Mouse (Mus musculus): Measurements from ENCODE around the gene Grifin. TPM values are rescaled to one million over a fixed set of nuclear protein-coding genes. Genes with fewer than 3 reads are reported as not detected.

Grifin gene
- polyA plus RNA-seq, 1 experiment from 2014 or later, result 0.27 TPM

- Histone ChIP-seq H3K27ac (ENCODE audit: low read length) (peak within 1 kb of the TSS; percentile 87), H3K4me1 (ENCODE audit: insufficient read depth, low read length) (peaks cover 72% of the 10 kb centered on the region), H3K27me3 (ENCODE audit: insufficient read depth, low read length) (no peaks in the 10 kb centered on the region)
These were observed 42.3 kb upstream of the Grifin start, which contains the start of gene Lfng for GRCm38 (mm10) chr5:140607001-140607835. Lfng (plus strand) TSS chr5:140607320.

GRCm38 (mm10) chr5:140606386-140606785, 41.5 kb upstream of the Grifin start:
- peak overlapping the region; percentile 48; the same call in 1 of the 2 replicates for H3K9ac ChIP-seq (replicated peaks; ENCODE audit: low read length)
- ATAC-seq (ENCODE audit: low FRiP score, low TSS enrichment), result peak; percentile 2; the same call in 1 of the 2 replicates

More at GRCm38 (mm10) chr5:140607001-140607835, 42.3 kb upstream of the Grifin start, which contains the start of gene Lfng:
- H3K4me2 ChIP-seq (replicated peaks; ENCODE audit: low read depth, low read length), result peak within 1 kb of the TSS; percentile 84
- H3K36me3 ChIP-seq (ENCODE audit: insufficient read depth, low read length), result 0 out of 2 replicates have a peak, but pooled peaks cover 2% of the 10 kb centered on the region
- H3K9me3 ChIP-seq (ENCODE audit: low read length), result no peaks in the 10 kb centered on the region
- under 1% methylated on average over 79 of the region's 91 CpGs for WGBS
- H3K9ac ChIP-seq (replicated peaks; ENCODE audit: low read length), result peak within 1 kb of the TSS; percentile 86
- peak within 1 kb of the TSS; percentile 75 for H3K4me3 ChIP-seq (ENCODE audit: low read length)
- ATAC-seq (ENCODE audit: low FRiP score, low TSS enrichment), result peak; percentile 76

DNA sequence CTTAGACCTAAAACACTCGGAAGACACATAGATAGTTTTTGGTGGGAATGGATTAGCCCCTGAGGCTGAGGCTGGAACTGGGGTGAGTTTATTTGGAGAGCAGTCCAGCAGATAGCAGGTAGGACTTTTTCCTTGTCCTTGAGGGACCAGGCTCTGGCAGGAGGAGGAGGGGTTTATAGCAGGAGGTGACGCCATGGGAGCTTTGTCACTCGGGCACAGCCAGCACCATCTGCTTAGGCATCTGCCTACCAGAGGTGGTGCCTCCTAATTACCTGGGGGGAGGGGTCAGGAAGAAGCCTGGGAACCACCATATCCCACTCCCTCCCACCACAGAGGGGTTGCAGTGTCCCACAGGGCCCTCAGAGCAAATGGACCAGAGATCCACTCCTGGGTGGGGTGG, 40.4 kb upstream of the Grifin start:
- no peaks in the 10 kb centered on the region for H3K9me3 ChIP-seq (ENCODE audit: low read length)
- 28% methylated on average over 3 of the region's 3 CpGs for WGBS
- H3K36me3 ChIP-seq (ENCODE audit: insufficient read depth, low read length), result no peaks in the 10 kb centered on the region
- H3K4me1 ChIP-seq (ENCODE audit: insufficient read depth, low read length), result peaks cover 70% of the 10 kb centered on the region
- no peak overlapping the region for H3K4me3 ChIP-seq (ENCODE audit: low read length)
- H3K27me3 ChIP-seq (ENCODE audit: insufficient read depth, low read length), result no peaks in the 10 kb centered on the region
- peak overlapping the region; percentile 22; the same call in 1 of the 2 replicates for H3K27ac ChIP-seq (ENCODE audit: low read length)
- no peak overlapping the region for H3K4me2 ChIP-seq (replicated peaks; ENCODE audit: low read depth, low read length)
- 0 out of 2 replicates have a peak, but pooled peaks have one; percentile 1 for ATAC-seq (ENCODE audit: low FRiP score, low TSS enrichment)
- no peak overlapping the region for H3K9ac ChIP-seq (replicated peaks; ENCODE audit: low read length)

More at GRCm38 (mm10) chr5:140606386-140606785, 41.5 kb upstream of the Grifin start:
- under 1% methylated on average over 23 of the region's 23 CpGs for WGBS
- H3K27me3 ChIP-seq (ENCODE audit: insufficient read depth, low read length), result no peaks in the 10 kb centered on the region
- H3K4me1 ChIP-seq (ENCODE audit: insufficient read depth, low read length), result peaks cover 72% of the 10 kb centered on the region
- peak overlapping the region; percentile 75 for H3K27ac ChIP-seq (ENCODE audit: low read length)
- H3K36me3 ChIP-seq (ENCODE audit: insufficient read depth, low read length), result no peaks in the 10 kb centered on the region
- no peaks in the 10 kb centered on the region for H3K9me3 ChIP-seq (ENCODE audit: low read length)
- peak overlapping the region; percentile 75 for H3K4me3 ChIP-seq (ENCODE audit: low read length)
- peak overlapping the region; percentile 84 for H3K4me2 ChIP-seq (replicated peaks; ENCODE audit: low read depth, low read length)

GRCm38 (mm10) chr5:140604386-140604785, 39.5 kb upstream of the Grifin start:
- H3K4me3 ChIP-seq (ENCODE audit: low read length), result no peak overlapping the region
- no peak for ATAC-seq (ENCODE audit: low FRiP score, low TSS enrichment)
- peaks cover 67% of the 10 kb centered on the region for H3K4me1 ChIP-seq (ENCODE audit: insufficient read depth, low read length)
- no peaks in the 10 kb centered on the region for H3K9me3 ChIP-seq (ENCODE audit: low read length)
- no peaks in the 10 kb centered on the region for H3K36me3 ChIP-seq (ENCODE audit: insufficient read depth, low read length)
- no peaks in the 10 kb centered on the region for H3K27me3 ChIP-seq (ENCODE audit: insufficient read depth, low read length)
- H3K9ac ChIP-seq (replicated peaks; ENCODE audit: low read length), result no peak overlapping the region
- no peak overlapping the region for H3K4me2 ChIP-seq (replicated peaks; ENCODE audit: low read depth, low read length)
- no peak overlapping the region for H3K27ac ChIP-seq (ENCODE audit: low read length)
- WGBS, result 35% methylated on average over 8 of the region's 8 CpGs

- WGBS, result 30% methylated on average over 2 of the region's 2 CpGs
- H3K4me1 ChIP-seq (ENCODE audit: insufficient read depth, low read length), result peaks cover 55% of the 10 kb centered on the region
- no peak overlapping the region for H3K9ac ChIP-seq (replicated peaks; ENCODE audit: low read length)
- H3K27me3 ChIP-seq (ENCODE audit: insufficient read depth, low read length), result no peaks in the 10 kb centered on the region
- H3K36me3 ChIP-seq (ENCODE audit: insufficient read depth, low read length), result no peaks in the 10 kb centered on the region
- H3K4me2 ChIP-seq (replicated peaks; ENCODE audit: low read depth, low read length), result no peak overlapping the region
- ATAC-seq (ENCODE audit: low FRiP score, low TSS enrichment), result peak; percentile 13; the same call in 1 of the 2 replicates
- H3K27ac ChIP-seq (ENCODE audit: low read length), result peak overlapping the region; percentile 61
- no peaks in the 10 kb centered on the region for H3K9me3 ChIP-seq (ENCODE audit: low read length)
- H3K4me3 ChIP-seq (ENCODE audit: low read length), result no peak overlapping the region
These were observed 37.7 kb upstream of the Grifin start for GRCm38 (mm10) chr5:140602540-140602939.

DNA sequence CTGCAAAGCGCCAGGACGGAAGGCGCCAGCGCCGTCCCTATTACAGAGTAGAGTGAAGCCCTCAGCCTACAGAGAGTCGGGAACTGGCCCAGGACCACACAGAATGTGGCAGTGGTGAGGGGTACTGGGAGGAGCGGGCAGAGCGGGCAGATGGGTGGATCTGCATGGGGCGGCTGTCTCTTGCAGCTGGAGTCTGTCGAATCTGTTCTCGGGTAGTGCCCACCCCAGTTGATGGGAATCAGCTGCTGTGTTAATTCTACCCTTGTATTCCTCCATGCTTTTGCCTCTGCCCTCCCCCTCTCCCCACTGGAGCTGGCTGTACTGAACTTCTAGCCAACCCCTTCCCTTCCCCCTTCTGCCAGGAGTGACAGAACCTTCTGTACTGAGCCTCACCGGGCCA, 36.8 kb upstream of the Grifin start:
- no peak overlapping the region for H3K4me2 ChIP-seq (replicated peaks; ENCODE audit: low read depth, low read length)
- peak overlapping the region; percentile 61 for H3K27ac ChIP-seq (ENCODE audit: low read length)
- no peaks in the 10 kb centered on the region for H3K27me3 ChIP-seq (ENCODE audit: insufficient read depth, low read length)
- 50% methylated on average over 12 of the region's 12 CpGs for WGBS
- no peak for ATAC-seq (ENCODE audit: low FRiP score, low TSS enrichment)
- H3K36me3 ChIP-seq (ENCODE audit: insufficient read depth, low read length), result no peaks in the 10 kb centered on the region
- no peaks in the 10 kb centered on the region for H3K9me3 ChIP-seq (ENCODE audit: low read length)
- peaks cover 59% of the 10 kb centered on the region for H3K4me1 ChIP-seq (ENCODE audit: insufficient read depth, low read length)
- H3K9ac ChIP-seq (replicated peaks; ENCODE audit: low read length), result no peak overlapping the region
- H3K4me3 ChIP-seq (ENCODE audit: low read length), result no peak overlapping the region

DNA sequence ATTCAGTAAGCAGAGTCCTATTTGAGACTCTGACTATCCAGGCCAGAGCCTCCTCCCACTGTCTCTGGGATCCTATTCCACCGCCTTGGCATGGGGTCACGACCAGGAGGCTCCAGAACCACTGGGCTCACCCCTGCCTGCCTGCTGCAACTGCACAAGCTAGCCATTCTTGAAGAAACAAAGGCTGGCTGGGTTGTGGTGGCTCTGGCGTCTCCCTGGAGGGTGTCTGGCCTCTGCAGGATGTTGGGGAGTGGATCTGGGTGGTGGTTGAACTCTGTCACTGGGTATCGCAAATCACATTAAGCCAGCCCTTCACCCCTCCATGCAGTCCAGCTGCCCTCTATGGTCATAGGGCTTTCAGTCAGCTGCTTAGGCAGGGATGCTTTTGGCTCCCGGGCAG, 35.1 kb upstream of the Grifin start:
- 24% methylated on average over 5 of the region's 5 CpGs for WGBS
- Histone ChIP-seq H3K9me3 (ENCODE audit: low read length) (no peaks in the 10 kb centered on the region), H3K9ac (replicated peaks; ENCODE audit: low read length) (no peak overlapping the region), H3K4me2 (replicated peaks; ENCODE audit: low read depth, low read length) (no peak overlapping the region), H3K27me3 (ENCODE audit: insufficient read depth, low read length) (no peaks in the 10 kb centered on the region), H3K36me3 (ENCODE audit: insufficient read depth, low read length) (no peaks in the 10 kb centered on the region), H3K4me3 (ENCODE audit: low read length) (no peak overlapping the region), H3K4me1 (ENCODE audit: insufficient read depth, low read length) (peaks cover 43% of the 10 kb centered on the region), H3K27ac (ENCODE audit: low read length) (peak overlapping the region; percentile 47)
- ATAC-seq (ENCODE audit: low FRiP score, low TSS enrichment), result 0 out of 2 replicates have a peak, but pooled peaks have one; percentile 21

GRCm38 (mm10) chr5:140597787-140598186, 32.9 kb upstream of the Grifin start:
- Histone ChIP-seq H3K4me1 (ENCODE audit: insufficient read depth, low read length) (peaks cover 35% of the 10 kb centered on the region), H3K27me3 (ENCODE audit: insufficient read depth, low read length) (no peaks in the 10 kb centered on the region), H3K9me3 (ENCODE audit: low read length) (no peaks in the 10 kb centered on the region), H3K4me2 (replicated peaks; ENCODE audit: low read depth, low read length) (no peak overlapping the region), H3K27ac (ENCODE audit: low read length) (no peak overlapping the region), H3K9ac (replicated peaks; ENCODE audit: low read length) (no peak overlapping the region), H3K4me3 (ENCODE audit: low read length) (no peak overlapping the region), H3K36me3 (ENCODE audit: insufficient read depth, low read length) (no peaks in the 10 kb centered on the region)
- ATAC-seq (ENCODE audit: low FRiP score, low TSS enrichment), result no peak
- 80% methylated on average over 4 of the region's 4 CpGs for WGBS

GRCm38 (mm10) chr5:140596927-140597588, 32.2 kb upstream of the Grifin start:
- H3K36me3 ChIP-seq (ENCODE audit: insufficient read depth, low read length), result no peaks in the 10 kb centered on the region
- ATAC-seq (ENCODE audit: low FRiP score, low TSS enrichment), result no peak
- no peaks in the 10 kb centered on the region for H3K9me3 ChIP-seq (ENCODE audit: low read length)
- no peak overlapping the region for H3K4me3 ChIP-seq (ENCODE audit: low read length)
- no peaks in the 10 kb centered on the region for H3K27me3 ChIP-seq (ENCODE audit: insufficient read depth, low read length)
- no peak overlapping the region for H3K27ac ChIP-seq (ENCODE audit: low read length)
- no peak overlapping the region for H3K4me2 ChIP-seq (replicated peaks; ENCODE audit: low read depth, low read length)
- 55% methylated on average over 18 of the region's 18 CpGs for WGBS
- peaks cover 30% of the 10 kb centered on the region for H3K4me1 ChIP-seq (ENCODE audit: insufficient read depth, low read length)
- no peak overlapping the region for H3K9ac ChIP-seq (replicated peaks; ENCODE audit: low read length)
